Mouse (Mus musculus): ENCODE data around the gene Ppp1r15a.

- TF ChIP-seq POLR2A (IDR thresholded peaks at IDR 0.05; ENCODE audit: borderline replicate concordance, insufficient read depth, low read length) (no peak), CTCF (IDR thresholded peaks at IDR 0.05; ENCODE audit: borderline replicate concordance, insufficient read depth, low read depth, low read length) (no peak)
Observed at GRCm38 (mm10) chr7:45482166-45482565, 43.9 kb downstream of the Ppp1r15a start.
